Mouse (Mus musculus) activated CD4-positive, CD25-positive, alpha-beta regulatory T cell (primary cell): ENCODE measurements around the gene Arhgap23. TPM values are rescaled to one million over a fixed set of nuclear protein-coding genes. Genes with fewer than 3 reads are reported as not detected.

Source experiments
- polyA plus RNA-seq, 2 experiments: library from polyadenylated mRNA; unstranded; fragments of 100-300 nt; shearing (Covaris generic); gene quantifications; one replicate each; pipeline ENCODE4 v1.2.1; 2017

Arhgap23 gene
- polyA plus RNA-seq: 1 to 10 TPM in 1 of 2 experiments, under 1 TPM in 1; 0.02 to 1.4 TPM

GRCm38 (mm10) chr11:97415330-97415711, at the start of gene Arhgap23:
Gene Arhgap23, plus strand, starts transcription at chr11:97415533.

DNA sequence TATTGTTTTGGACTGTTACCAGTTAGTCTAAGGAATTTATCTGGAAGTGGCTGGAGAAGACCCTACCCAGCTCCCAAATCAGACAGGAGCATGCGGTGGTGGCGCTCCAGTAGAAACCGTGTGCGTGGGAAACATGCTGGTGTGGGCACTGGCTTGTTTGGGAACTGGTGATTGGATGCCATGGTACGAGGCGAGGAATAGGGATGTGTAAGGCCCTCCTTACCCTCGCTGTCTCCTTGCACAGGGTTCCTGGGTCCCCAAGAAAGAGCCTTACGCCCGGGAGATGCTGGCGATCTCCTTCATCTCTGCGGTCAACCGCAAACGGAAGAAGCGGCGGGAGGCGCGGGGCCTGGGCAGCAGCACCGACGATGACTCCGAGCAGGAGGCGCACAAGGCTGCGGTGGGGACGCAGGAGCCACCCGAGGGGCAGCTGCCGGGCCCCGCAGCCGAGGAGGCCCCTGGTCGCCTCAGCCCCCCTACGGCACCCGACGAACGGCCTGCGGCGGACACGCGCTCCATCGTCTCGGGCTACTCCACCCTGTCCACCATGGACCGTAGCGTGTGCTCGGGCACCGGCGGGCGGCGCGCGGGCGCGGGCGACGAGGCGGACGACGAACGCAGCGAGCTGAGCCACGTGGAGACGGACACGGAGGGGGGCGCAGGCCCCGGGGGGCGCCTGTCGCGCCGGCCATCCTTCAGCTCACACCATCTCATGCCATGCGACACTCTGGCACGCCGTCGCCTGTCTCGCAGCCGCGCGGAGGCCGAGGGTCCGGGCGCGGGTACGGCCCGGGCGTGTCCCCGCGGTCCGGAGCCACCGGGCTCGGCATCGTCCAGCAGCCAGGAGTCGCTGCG, 84.8 kb downstream of the Arhgap23 start, which contains the start of gene 4933428G20Rik:
Gene 4933428G20Rik (minus strand): TSS at position 476 of the 855 bp plus-strand sequence.

Other genes starting within 250 kb of the Arhgap23 start
- gene Kpnb1, start 227.7 kb upstream of the Arhgap23 start, polyA plus RNA-seq: 10 to 100 TPM; 30.6 to 31.8 TPM
- gene Npepps, start 134.9 kb upstream of the Arhgap23 start, polyA plus RNA-seq: 10 to 100 TPM; 31.0 to 47.1 TPM
- 10 to 100 TPM; 22.0 to 31.1 TPM for gene Mrpl45, start 99.8 kb upstream of the Arhgap23 start, polyA plus RNA-seq
- under 1 TPM; 0.07 to 0.70 TPM for gene Gpr179, start 63.5 kb upstream of the Arhgap23 start, polyA plus RNA-seq
- gene Socs7, start 53.0 kb upstream of the Arhgap23 start, polyA plus RNA-seq: 1 to 10 TPM; 1.2 to 1.9 TPM
- not detected for gene 4933428G20Rik, start 84.8 kb downstream of the Arhgap23 start, polyA plus RNA-seq
- gene Srcin1, start 160.7 kb downstream of the Arhgap23 start, polyA plus RNA-seq: under 1 TPM in 1 of 2 experiments, not detected in 1; 0.05 TPM
- 1 to 10 TPM; 8.9 to 9.1 TPM for gene Epop, start 214.2 kb downstream of the Arhgap23 start, polyA plus RNA-seq
- gene Mllt6, start 247.9 kb downstream of the Arhgap23 start, polyA plus RNA-seq: 10 to 100 TPM; 15.9 to 17.1 TPM